Mouse (Mus musculus) naive thymus-derived CD4-positive, alpha-beta T cell, adult 2 months (primary cell): ENCODE measurements around the gene Nrarp.

Experiments used
- DNase-seq: peaks from one replicate; pipeline ENCODE4 v3.0.0-alpha.2; 2011; ENCODE audit warnings: low read depth

The Nrarp gene

GRCm38 (mm10) chr2:25174866-25175689 lies 5.5 kb upstream of the Nrarp start:
- no peak for DNase-seq

GRCm38 (mm10) chr2:25175690-25176078 lies 4.9 kb upstream of the Nrarp start:
- DNase-seq: no peak

GRCm38 (mm10) chr2:25176573-25176972 lies 4.0 kb upstream of the Nrarp start:
- DNase-seq: no peak

GRCm38 (mm10) chr2:25177076-25177475 lies 3.5 kb upstream of the Nrarp start:
- no peak for DNase-seq

- DNase-seq: no peak
Observed at GRCm38 (mm10) chr2:25177685-25178084, 2.9 kb upstream of the Nrarp start.

GRCm38 (mm10) chr2:25178285-25178972 lies 2.1 kb upstream of the Nrarp start:
- DNase-seq: no peak

- no peak for DNase-seq
Observed at GRCm38 (mm10) chr2:25179566-25180217, 866 bp upstream of the Nrarp start.

- DNase-seq: peak; percentile 81
Observed at GRCm38 (mm10) chr2:25180973-25181890, 674 bp downstream of the Nrarp start.

GRCm38 (mm10) chr2:25181891-25182397 lies 1.4 kb downstream of the Nrarp start:
- no peak for DNase-seq

GRCm38 (mm10) chr2:25182664-25183063 lies 2.1 kb downstream of the Nrarp start:
- DNase-seq: no peak

- peak; percentile 59 for DNase-seq
Observed at GRCm38 (mm10) chr2:25183336-25183735, 2.8 kb downstream of the Nrarp start.

GRCm38 (mm10) chr2:25184496-25184895 lies 3.9 kb downstream of the Nrarp start:
- DNase-seq: no peak

- peak; percentile 66 for DNase-seq
Observed at GRCm38 (mm10) chr2:25185625-25186574, 5.3 kb downstream of the Nrarp start.

GRCm38 (mm10) chr2:25186575-25186930 lies 6.0 kb downstream of the Nrarp start:
- no peak for DNase-seq

GRCm38 (mm10) chr2:25187841-25188240 lies 7.3 kb downstream of the Nrarp start:
- no peak for DNase-seq

- peak; percentile 92 for DNase-seq
Observed at GRCm38 (mm10) chr2:25193330-25193770, 12.8 kb downstream of the Nrarp start.

GRCm38 (mm10) chr2:25194006-25194405 lies 13.4 kb downstream of the Nrarp start:
- no peak for DNase-seq

GRCm38 (mm10) chr2:25194486-25195171 lies 14.1 kb downstream of the Nrarp start:
- peak; percentile 57 for DNase-seq

- DNase-seq: peak; percentile 73
Observed at GRCm38 (mm10) chr2:25195211-25196156, 14.9 kb downstream of the Nrarp start.
